Mouse (Mus musculus): ENCODE data around the gene Slc10a6. TPM values are rescaled to one million over a fixed set of nuclear protein-coding genes. Genes with fewer than 3 reads are reported as not detected.

Gene Slc10a6
- total RNA-seq, 4 experiments from 2014 or later, result 3.7 to 6.3 (median 4.4) TPM

Other genes starting within 250 kb of the Slc10a6 start
- 1 to 10 TPM; 4.8 to 6.8 (median 5.6) TPM for gene Ptpn13, start 204.2 kb downstream of the Slc10a6 start, total RNA-seq (2022)
- gene 1700016H13Rik, start 26.6 kb upstream of the Slc10a6 start, total RNA-seq (2022), result not detected
- 10 to 100 TPM; 39.9 to 43.8 (median 42.7) TPM for gene Aff1, start 63.0 kb upstream of the Slc10a6 start, total RNA-seq (2022)

All from heart, adult 8-10 months (tissue).